Mouse (Mus musculus): ENCODE data around the gene Adarb1. TPM values are rescaled to one million over a fixed set of nuclear protein-coding genes. Genes with fewer than 3 reads are reported as not detected.

The Adarb1 gene
- polyA plus RNA-seq, 1 experiment from 2014 or later, result 10.9 TPM

DNA sequence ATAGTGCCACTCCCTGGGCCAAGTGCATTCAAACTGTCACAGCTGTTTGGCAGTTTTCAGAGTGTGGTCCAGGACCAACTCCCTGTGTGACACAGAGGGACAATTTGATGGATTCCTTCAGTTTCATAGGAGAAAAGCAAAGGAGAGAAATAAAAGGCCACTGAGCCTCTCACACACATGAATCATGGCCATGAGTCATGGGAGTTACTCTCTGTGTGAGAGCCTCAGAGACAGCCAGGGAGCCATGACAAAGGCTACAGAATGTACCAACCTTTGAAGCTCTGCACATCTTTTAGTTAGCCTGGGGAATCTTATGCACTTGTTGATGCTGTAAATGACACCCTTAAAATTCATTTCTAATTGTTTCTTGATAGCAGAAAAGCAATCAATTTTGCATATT lies 12.7 kb upstream of the Adarb1 start:
- Histone ChIP-seq H3K27ac (no peak overlapping the region), H3K4me3 (replicated peaks) (no peak overlapping the region), H3K4me2 (replicated peaks) (no peak overlapping the region), H3K4me1 (replicated peaks) (0 out of 2 replicates have a peak, but pooled peaks cover 3% of the 10 kb centered on the region), H3K36me3 (no peaks in the 10 kb centered on the region), H3K9me3 (no peaks in the 10 kb centered on the region), H3K27me3 (no peaks in the 10 kb centered on the region), H3K9ac (replicated peaks) (no peak overlapping the region)
- ATAC-seq, result no peak

DNA sequence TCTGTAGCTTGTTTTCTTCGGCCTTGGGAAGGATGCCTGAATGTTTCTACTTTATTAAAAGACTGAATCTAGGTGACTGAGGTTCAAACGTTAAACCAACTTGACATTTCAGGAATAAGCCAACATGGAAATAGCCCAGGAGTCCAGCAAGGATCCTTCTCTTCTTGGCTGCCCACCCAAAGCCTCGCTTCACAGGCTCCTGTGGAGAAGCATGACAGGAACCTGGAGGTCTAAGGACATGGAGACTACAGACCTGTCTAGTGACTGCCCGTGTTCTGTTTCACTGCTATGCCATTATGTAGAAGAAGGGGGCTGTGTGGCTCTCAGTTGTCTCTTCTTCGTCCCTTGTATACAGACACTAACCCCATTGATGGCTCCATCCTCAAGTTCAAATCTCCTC lies 11.9 kb upstream of the Adarb1 start:
- 87% methylated on average over 5 of the region's 5 CpGs for WGBS

DNA sequence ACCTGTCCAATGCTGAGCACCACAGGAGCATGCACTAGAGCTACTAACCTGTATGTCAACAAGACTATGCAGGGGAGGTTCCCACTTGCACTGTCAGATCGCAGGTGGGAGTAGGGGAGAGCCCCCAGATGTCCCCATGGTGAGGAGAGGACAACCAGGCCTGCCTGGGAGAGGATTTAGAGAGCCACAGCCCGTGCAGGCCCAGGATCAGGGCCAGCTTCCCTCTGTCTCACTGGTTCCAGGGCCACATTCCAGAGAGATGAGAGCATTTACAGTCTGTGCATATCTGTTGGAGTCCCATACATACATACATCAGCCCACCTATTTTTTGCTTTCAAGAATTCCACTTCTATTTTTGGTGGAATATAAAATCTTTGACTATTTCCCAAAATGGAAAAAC lies 9.5 kb upstream of the Adarb1 start:
- H3K9me3 ChIP-seq, result no peaks in the 10 kb centered on the region
- WGBS, result 64% methylated on average over 2 of the region's 2 CpGs
- no peak for ATAC-seq

More for the DNA sequence above, 11.9 kb upstream of the Adarb1 start:
- no peak for ATAC-seq
- no peaks in the 10 kb centered on the region for H3K36me3 ChIP-seq
- no peaks in the 10 kb centered on the region for H3K9me3 ChIP-seq
- H3K4me2 ChIP-seq (replicated peaks), result no peak overlapping the region
- 0 out of 2 replicates have a peak, but pooled peaks cover 2% of the 10 kb centered on the region for H3K4me1 ChIP-seq (replicated peaks)
- no peak overlapping the region for H3K9ac ChIP-seq (replicated peaks)
- H3K4me3 ChIP-seq (replicated peaks), result no peak overlapping the region
- no peak overlapping the region for H3K27ac ChIP-seq
- no peaks in the 10 kb centered on the region for H3K27me3 ChIP-seq

DNA sequence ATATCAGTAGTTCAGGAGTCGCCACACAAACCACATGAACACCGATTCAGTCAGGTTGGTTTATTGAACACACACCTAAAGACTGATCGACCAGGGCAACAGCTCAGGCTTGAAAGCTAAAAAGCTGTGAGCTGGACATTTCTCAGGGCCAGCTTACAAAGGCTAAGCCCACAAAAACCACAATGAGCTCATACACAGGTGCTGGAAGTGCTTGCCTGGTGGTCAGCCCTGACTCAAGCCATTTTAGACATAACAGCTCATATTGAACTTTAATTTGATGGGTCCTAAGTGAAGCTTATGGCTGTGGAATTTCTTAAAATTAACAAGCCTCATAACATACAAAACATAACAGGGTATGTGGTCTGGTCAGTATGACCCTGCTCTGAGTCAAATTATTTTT lies 2.1 kb upstream of the Adarb1 start:
- WGBS, result 96% methylated on average over 3 of the region's 3 CpGs
- peaks cover 19% of the 10 kb centered on the region for H3K27me3 ChIP-seq
- H3K27ac ChIP-seq, result no peak overlapping the region
- no peak overlapping the region for H3K9ac ChIP-seq (replicated peaks)
- no peak overlapping the region for H3K4me3 ChIP-seq (replicated peaks)
- H3K36me3 ChIP-seq, result no peaks in the 10 kb centered on the region
- H3K4me2 ChIP-seq (replicated peaks), result no peak overlapping the region
- no peak for ATAC-seq
- H3K9me3 ChIP-seq, result peaks cover 3% of the 10 kb centered on the region; the same call in 1 of the 2 replicates
- H3K4me1 ChIP-seq (replicated peaks), result peaks cover 21% of the 10 kb centered on the region

More for the DNA sequence above, 9.5 kb upstream of the Adarb1 start:
- H3K4me1 ChIP-seq (replicated peaks), result no peaks in the 10 kb centered on the region
- no peak overlapping the region for H3K4me2 ChIP-seq (replicated peaks)
- H3K9ac ChIP-seq (replicated peaks), result no peak overlapping the region
- H3K4me3 ChIP-seq (replicated peaks), result no peak overlapping the region
- no peaks in the 10 kb centered on the region for H3K27me3 ChIP-seq
- no peaks in the 10 kb centered on the region for H3K36me3 ChIP-seq
- H3K27ac ChIP-seq, result no peak overlapping the region

DNA sequence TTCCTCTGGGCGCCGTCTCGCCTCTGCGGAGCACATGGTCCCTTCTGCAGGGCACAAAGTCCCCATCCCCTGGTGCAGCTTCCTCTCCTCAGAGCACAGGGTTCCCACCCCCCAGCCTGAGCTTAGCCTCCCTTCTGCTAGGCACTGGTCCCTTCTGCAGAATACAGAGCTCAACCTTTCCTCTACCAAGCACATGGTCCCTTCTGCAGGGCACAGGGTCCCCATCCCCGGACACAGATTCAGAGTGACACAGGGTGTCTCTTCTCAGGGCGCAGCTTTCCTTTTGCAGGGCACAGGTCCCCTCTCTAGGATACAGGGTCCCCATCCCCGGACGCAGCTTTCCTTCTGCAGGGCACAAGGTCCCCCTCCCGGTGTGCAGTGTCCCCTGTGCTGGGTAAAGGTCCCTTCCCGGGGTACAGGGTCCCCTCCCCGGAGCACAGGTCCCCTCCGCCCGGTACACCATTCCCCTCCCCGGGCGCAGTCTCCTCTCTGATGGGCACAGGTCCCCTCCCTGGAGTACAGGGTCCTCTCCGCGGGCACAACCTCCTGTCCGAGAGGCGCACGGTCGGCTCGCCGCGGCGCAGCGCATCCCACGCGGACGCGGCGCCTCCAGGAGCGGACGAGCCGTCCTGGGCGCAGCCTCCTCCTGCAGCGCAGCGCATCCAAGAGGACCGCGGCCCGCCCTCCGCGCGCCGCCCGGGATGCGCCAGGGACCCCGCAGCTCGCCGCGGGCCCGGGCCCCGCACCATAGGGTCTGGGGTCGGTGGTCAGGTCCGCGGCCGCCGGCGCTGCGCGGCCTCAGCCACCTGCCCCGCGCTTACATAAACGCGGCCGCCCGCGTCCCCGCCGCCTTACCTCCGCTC lies 599 bp downstream of the Adarb1 start:
- Histone ChIP-seq H3K4me1 (replicated peaks) (peaks cover 21% of the 10 kb centered on the region), H3K4me3 (replicated peaks) (peak overlapping the region; percentile 79), H3K9me3 (peaks cover 3% of the 10 kb centered on the region; the same call in 1 of the 2 replicates), H3K9ac (replicated peaks) (peak overlapping the region; percentile 83), H3K27me3 (peaks cover 22% of the 10 kb centered on the region), H3K4me2 (replicated peaks) (peak overlapping the region; percentile 98), H3K36me3 (no peaks in the 10 kb centered on the region), H3K27ac (peak overlapping the region; percentile 80)
- under 1% methylated on average over 51 of the region's 70 CpGs for WGBS
- ATAC-seq, result peak; percentile 86

DNA sequence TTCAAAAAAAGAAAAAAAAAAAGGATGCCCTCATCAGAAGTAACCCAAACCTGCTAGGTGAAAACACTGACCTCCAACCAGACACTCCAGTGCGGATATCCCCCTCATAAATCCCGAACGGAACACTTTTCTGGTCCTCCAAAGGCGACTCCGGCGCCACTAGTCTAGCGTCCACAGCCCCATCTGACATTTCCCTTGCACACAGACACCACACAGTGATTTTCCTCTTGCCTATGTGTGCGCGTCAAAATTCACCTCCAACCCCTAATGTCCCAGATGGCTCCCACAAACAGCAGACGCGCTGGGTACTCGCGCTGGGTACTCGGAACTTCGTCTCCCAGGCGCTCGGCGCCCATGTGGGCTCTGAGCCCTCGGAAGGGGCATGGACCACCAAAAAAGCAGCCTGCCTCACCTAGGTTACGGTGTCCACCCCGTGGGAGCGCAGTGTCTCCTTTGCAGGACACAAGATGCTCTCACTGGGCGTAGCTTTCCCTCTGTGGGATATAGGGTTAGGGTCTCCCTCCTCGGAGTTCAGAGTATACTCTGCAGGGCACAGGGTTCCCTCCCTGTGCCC lies 1.3 kb downstream of the Adarb1 start:
- Histone ChIP-seq H3K27me3 (peaks cover 22% of the 10 kb centered on the region), H3K27ac (no peak overlapping the region), H3K9me3 (peaks cover 3% of the 10 kb centered on the region; the same call in 1 of the 2 replicates), H3K4me2 (replicated peaks) (peak overlapping the region; percentile 98), H3K36me3 (no peaks in the 10 kb centered on the region), H3K9ac (replicated peaks) (peak overlapping the region; percentile 83), H3K4me1 (replicated peaks) (peaks cover 21% of the 10 kb centered on the region), H3K4me3 (replicated peaks) (peak overlapping the region; percentile 79)
- whole genome bisulfite sequencing, result 3% methylated on average over 24 of the region's 24 CpGs
- no peak for ATAC-seq

DNA sequence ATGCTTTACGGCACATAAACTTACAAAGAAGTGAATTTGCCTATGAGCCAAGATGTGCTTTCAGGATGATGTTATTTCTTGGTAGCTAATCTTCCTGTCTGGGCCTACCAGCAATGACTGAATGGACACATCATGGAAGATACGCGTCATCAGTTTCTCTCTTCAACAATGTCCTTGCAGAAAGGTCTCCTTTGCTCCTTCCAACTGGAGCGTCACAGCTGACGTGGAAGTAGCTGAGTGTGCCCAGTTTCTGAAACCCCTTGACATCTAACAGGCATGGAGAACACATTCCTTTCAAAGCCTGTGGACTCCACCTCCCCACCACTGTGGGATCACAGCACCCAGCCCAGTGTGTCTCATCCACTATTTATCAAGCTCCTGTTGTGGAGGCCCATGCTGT lies 2.2 kb downstream of the Adarb1 start:
- Histone ChIP-seq H3K4me1 (replicated peaks) (peaks cover 21% of the 10 kb centered on the region), H3K4me3 (replicated peaks) (no peak overlapping the region), H3K27me3 (peaks cover 22% of the 10 kb centered on the region), H3K27ac (no peak overlapping the region), H3K4me2 (replicated peaks) (no peak overlapping the region), H3K9ac (replicated peaks) (no peak overlapping the region), H3K9me3 (peaks cover 3% of the 10 kb centered on the region; the same call in 1 of the 2 replicates), H3K36me3 (no peaks in the 10 kb centered on the region)
- 83% methylated on average over 5 of the region's 5 CpGs for WGBS
- ATAC-seq, result no peak

DNA sequence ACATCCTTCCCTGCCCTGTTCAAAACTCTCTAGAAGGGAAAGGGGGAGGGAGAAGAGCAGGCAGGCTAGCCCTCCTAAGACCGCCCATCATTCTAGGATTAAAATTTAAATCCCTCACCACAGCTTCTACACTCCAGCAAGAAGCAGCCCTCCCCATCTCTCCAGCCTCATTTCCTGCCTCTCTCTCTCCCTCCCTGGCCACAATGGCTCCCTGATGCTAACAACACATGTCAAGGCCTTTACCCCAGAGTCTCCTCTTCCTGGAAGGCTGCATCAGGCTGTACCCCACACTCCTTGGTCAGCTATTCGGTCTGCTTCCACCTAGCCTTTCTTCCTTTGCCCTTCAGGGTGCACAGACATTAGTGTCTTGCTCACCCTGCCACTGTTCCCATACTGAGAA lies 4.3 kb downstream of the Adarb1 start:
- Histone ChIP-seq H3K27me3 (peaks cover 22% of the 10 kb centered on the region), H3K36me3 (no peaks in the 10 kb centered on the region), H3K9ac (replicated peaks) (no peak overlapping the region), H3K4me1 (replicated peaks) (peaks cover 19% of the 10 kb centered on the region), H3K4me3 (replicated peaks) (no peak overlapping the region), H3K9me3 (no peaks in the 10 kb centered on the region), H3K27ac (no peak overlapping the region), H3K4me2 (replicated peaks) (no peak overlapping the region)
- 56% methylated on average over 2 of the region's 2 CpGs for WGBS
- ATAC-seq, result no peak

DNA sequence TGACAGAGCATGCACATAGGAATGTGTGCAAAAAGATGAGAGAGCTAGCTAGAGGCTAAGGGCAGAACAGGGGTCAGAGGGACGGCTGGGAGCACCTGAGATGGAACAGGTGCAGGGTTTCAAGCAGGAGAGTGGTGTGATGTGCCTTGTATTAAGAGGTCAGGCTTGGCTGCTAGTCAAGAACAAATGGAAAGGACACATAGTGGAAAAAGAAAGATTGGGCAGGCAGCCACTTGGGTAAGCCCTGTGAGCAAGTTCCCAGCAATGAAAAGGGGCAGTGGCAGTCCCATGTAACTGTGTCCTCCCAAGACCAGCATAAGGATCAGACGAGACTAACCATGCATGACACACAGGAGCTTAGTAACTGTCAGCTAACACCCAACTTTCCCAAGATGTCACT lies 8.9 kb downstream of the Adarb1 start:
- Histone ChIP-seq H3K9ac (replicated peaks) (no peak overlapping the region), H3K27ac (no peak overlapping the region), H3K9me3 (no peaks in the 10 kb centered on the region), H3K4me1 (replicated peaks) (no peaks in the 10 kb centered on the region; the same call in 1 of the 2 replicates), H3K4me2 (replicated peaks) (no peak overlapping the region), H3K4me3 (replicated peaks) (no peak overlapping the region), H3K36me3 (no peaks in the 10 kb centered on the region), H3K27me3 (no peaks in the 10 kb centered on the region)
- 76% methylated on average over 2 of the region's 2 CpGs for WGBS
- no peak for ATAC-seq

DNA sequence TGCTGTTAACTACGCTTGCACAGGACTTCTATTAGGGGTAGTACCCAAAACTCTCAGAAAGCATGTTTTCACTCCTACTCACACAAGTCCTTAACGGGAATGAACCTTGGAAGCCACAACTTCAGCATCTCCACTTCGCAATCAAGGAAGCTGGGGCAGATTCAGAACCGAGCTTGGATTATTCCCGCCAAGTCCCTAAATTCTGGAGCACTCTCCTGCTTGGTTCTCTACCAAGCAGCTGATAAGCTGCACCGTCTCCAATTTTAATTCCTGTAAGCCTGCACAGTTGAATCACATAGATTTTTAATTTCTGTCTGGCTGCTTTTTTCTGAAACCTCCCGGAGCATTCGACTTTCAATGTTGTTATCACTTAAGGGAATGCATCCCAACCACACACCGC lies 9.8 kb downstream of the Adarb1 start:
- Histone ChIP-seq H3K4me1 (replicated peaks) (no peaks in the 10 kb centered on the region), H3K4me2 (replicated peaks) (no peak overlapping the region), H3K9me3 (no peaks in the 10 kb centered on the region), H3K27ac (no peak overlapping the region), H3K36me3 (no peaks in the 10 kb centered on the region), H3K27me3 (no peaks in the 10 kb centered on the region), H3K4me3 (replicated peaks) (no peak overlapping the region), H3K9ac (replicated peaks) (no peak overlapping the region)
- ATAC-seq, result no peak
- WGBS, result 90% methylated on average over 9 of the region's 9 CpGs

DNA sequence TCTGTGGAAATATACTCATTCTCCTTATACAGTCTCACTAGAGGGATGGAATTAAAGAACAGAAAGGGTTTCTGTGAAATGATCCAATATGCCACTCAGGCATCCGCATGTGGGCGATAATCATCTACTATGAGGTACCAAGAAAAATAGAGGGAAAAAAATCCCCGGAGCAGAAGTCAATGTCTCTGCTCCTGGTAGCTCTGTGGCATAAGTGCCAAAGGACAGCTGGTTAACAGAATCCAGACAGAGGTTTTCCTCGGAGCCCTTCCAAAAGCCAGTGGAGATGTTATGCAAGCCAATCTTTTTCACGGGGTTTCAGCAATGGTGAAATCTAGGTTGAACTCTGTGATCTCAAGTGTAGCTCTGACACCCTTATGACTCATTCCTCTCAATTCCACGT lies 11.6 kb downstream of the Adarb1 start:
- WGBS, result 91% methylated on average over 6 of the region's 6 CpGs
- Histone ChIP-seq H3K27me3 (no peaks in the 10 kb centered on the region), H3K9me3 (no peaks in the 10 kb centered on the region), H3K27ac (no peak overlapping the region), H3K9ac (replicated peaks) (no peak overlapping the region), H3K36me3 (no peaks in the 10 kb centered on the region), H3K4me1 (replicated peaks) (no peaks in the 10 kb centered on the region), H3K4me2 (replicated peaks) (no peak overlapping the region), H3K4me3 (replicated peaks) (no peak overlapping the region)
- ATAC-seq, result no peak

DNA sequence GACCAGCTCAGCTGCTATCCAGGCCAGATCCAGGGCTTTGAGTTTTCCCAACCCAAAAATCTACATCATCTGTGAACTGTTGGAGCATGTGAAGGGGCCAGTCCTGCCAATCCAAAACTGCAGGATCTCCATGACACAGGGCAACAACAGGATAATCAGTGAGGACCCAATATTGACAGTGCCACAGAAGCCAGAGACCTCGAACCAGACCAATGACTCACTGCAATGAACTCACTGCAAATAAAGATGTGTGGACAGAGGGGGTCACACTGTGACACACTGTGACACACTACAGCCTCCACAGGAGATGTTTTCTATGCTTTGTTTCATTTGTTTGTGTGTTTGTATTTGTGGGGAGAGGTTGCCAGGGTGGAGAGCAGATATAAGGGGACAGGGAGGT lies 15.6 kb downstream of the Adarb1 start:
- no peaks in the 10 kb centered on the region for H3K36me3 ChIP-seq
- no peaks in the 10 kb centered on the region for H3K9me3 ChIP-seq
- H3K27me3 ChIP-seq, result no peaks in the 10 kb centered on the region
- ATAC-seq, result no peak
- no peak overlapping the region for H3K27ac ChIP-seq
- H3K9ac ChIP-seq (replicated peaks), result no peak overlapping the region
- no peak overlapping the region for H3K4me2 ChIP-seq (replicated peaks)
- no peaks in the 10 kb centered on the region for H3K4me1 ChIP-seq (replicated peaks)
- WGBS, result 66% methylated on average over 1 of the region's 1 CpGs
- H3K4me3 ChIP-seq (replicated peaks), result no peak overlapping the region

Data from midbrain, embryonic 13.5 days (tissue).